ENCODE assay signal across 23 mouse cellular contexts in the genomic region with DNA sequence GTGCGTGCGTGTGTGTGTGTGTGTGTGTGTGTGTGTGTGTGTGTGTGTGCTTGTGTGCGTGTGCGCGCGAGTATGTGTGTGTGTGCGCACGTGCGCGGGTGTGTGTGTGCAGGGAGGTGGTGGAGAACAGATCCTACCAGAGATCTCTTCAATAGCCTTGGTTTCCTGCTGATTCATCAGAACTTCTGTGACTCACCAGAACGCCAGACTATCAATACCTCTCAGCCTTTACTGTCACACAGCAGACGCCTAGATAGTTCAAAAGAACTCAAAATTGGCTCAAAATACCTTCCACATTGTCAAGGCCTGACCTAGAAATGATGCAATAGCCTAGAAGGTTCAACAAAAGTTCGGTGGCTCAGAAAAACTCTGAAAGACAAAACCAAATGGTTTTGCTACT.
DNase-seq lines count a peak whose midpoint lies in the region; ATAC-seq and TF ChIP-seq lines count a peak whose summit lies in the region.
"Had no signal": no experiment of that assay in that cellular context is flagged by ENCODE, and none has a peak within 500 bp of the region (broad histone marks: within the 10 kb centered on the region; RNA-seq: fewer than 3 reads in every experiment).

No protein-coding gene starts in this region.

- H3K4me2 ChIP-seq in hindbrain, postnatal 0 days (ENCODE audit: low read depth, low read length): no peak overlapping the region
- H3K4me2 ChIP-seq: embryonic facial prominence, embryonic 15.5 days; forebrain, embryonic 15.5 days; heart, embryonic 11.5 days; heart, embryonic 15.5 days; hindbrain, embryonic 14.5 days had no signal

- DNase-seq in heart, adult 11 months: peak; percentile 55
- DNase-seq in heart, adult 9 months (ENCODE audit: low spot score in 2 of 2): no peak
- DNase-seq in 3T3-L1 (ENCODE audit: low read depth, low spot score) (peak; percentile 12), 416B (ENCODE audit: low read depth) (peak; percentile 35)
- peak; percentile 33 for DNase-seq in adrenal gland, postnatal 14 days
- no peak for DNase-seq in hindbrain, postnatal 0 days (ENCODE audit: low spot score)
- DNase-seq in urinary bladder, adult 18-20 months (ENCODE audit: low spot score in 2 of 2): no peak
- DNase-seq in thymus, postnatal 10 days (ENCODE audit: low spot score in 2 of 2): no peak
- DNase-seq: cerebellum, adult 11 months; cerebellum, adult 8-10 months; cerebellum, postnatal 14 days; embryo, embryonic 11 days; gastrocnemius, postnatal 36 days; heart, adult 18-20 months; heart, postnatal 14 days had no signal

- no peak for TF ChIP-seq CTCF in hindbrain, postnatal 0 days (IDR thresholded peaks at IDR 0.05; ENCODE audit: low read depth)

- ATAC-seq in hindbrain, postnatal 0 days: no peak
- ATAC-seq: forebrain, embryonic 15.5 days; intestine, postnatal 0 days had no signal

- H3K27ac ChIP-seq in hindbrain, postnatal 0 days: no peak overlapping the region
- H3K27ac ChIP-seq: embryonic facial prominence, embryonic 15.5 days; forebrain, embryonic 10.5 days; forebrain, embryonic 15.5 days; heart, embryonic 15.5 days; hindbrain, embryonic 14.5 days had no signal

- no peak overlapping the region for H3K4me3 ChIP-seq in hindbrain, postnatal 0 days (ENCODE audit: low read length)
- H3K4me3 ChIP-seq: embryonic facial prominence, embryonic 15.5 days; erythroblast, embryonic 14.5 days; forebrain, embryonic 10.5 days; forebrain, embryonic 15.5 days; heart, embryonic 15.5 days had no signal

- H3K36me3 ChIP-seq in hindbrain, postnatal 0 days (ENCODE audit: insufficient read depth, low read length): no peaks in the 10 kb centered on the region
- H3K36me3 ChIP-seq: embryonic facial prominence, embryonic 15.5 days; forebrain, embryonic 10.5 days; forebrain, embryonic 15.5 days; heart, embryonic 15.5 days had no signal

- H3K9me3 ChIP-seq in hindbrain, postnatal 0 days (ENCODE audit: low read length): no peaks in the 10 kb centered on the region
- H3K9me3 ChIP-seq: embryonic facial prominence, embryonic 15.5 days; forebrain, embryonic 10.5 days; forebrain, embryonic 15.5 days; heart, embryonic 15.5 days had no signal

- H3K4me1 ChIP-seq in hindbrain, postnatal 0 days (ENCODE audit: insufficient read depth, low read length): no peaks in the 10 kb centered on the region
- H3K4me1 ChIP-seq: forebrain, embryonic 15.5 days; heart, embryonic 15.5 days had no signal

- H3K9ac ChIP-seq in hindbrain, postnatal 0 days (replicated peaks; ENCODE audit: low read length): no peak overlapping the region
- H3K9ac ChIP-seq: embryonic facial prominence, embryonic 15.5 days; forebrain, embryonic 15.5 days; heart, embryonic 15.5 days; hindbrain, embryonic 14.5 days had no signal

- whole genome bisulfite sequencing in hindbrain, postnatal 0 days: 88% methylated on average over 13 of the region's 13 CpGs

- no peaks in the 10 kb centered on the region for H3K27me3 ChIP-seq in hindbrain, postnatal 0 days (ENCODE audit: insufficient read depth, low read length)
- H3K27me3 ChIP-seq: embryonic facial prominence, embryonic 15.5 days; forebrain, embryonic 15.5 days; heart, embryonic 15.5 days had no signal

Comparison
In these comparisons a context has a peak if more than half of its experiments do, and no peak if none do; other contexts are left out.
1. DNase-seq: peak in heart, adult 11 months (single experiment), 3T3-L1 (single experiment), 416B (single experiment) and adrenal gland, postnatal 14 days (single experiment); none in heart, adult 9 months (0 of 2), hindbrain, postnatal 0 days (single experiment), urinary bladder, adult 18-20 months (0 of 2) and thymus, postnatal 10 days (0 of 2).